Mouse (Mus musculus) adrenal gland, adult (tissue): ENCODE measurements at regions not wholly inside any gene's neighbourhood (a gene's known extent, or its start where the extent isn't known, plus 50 kb on each side); places are given as distances from the start of the nearest gene placed in this dataset.
"Not testable (repeated sequence)": the region's sequence is repeated elsewhere in the genome, so short reads cannot be mapped to it uniquely, and the experiment has no call there.

Experiments
- DNase-seq, 2 experiments: peaks; one replicate each; pipeline ENCODE4 v3.0.0; 2022 to 2023; ENCODE audit warnings: low spot score in 1 of 2; ENCODE audit not compliant: inconsistent age in 2 of 2

- DNase-seq: no peak
Measured at GRCm38 (mm10) chr12:19125541-19125940, 611.2 kb downstream of the 5730507C01Rik start.

- DNase-seq: no peak
Measured at GRCm38 (mm10) chr12:19175631-19176030, 661.3 kb downstream of the 5730507C01Rik start.

DNA sequence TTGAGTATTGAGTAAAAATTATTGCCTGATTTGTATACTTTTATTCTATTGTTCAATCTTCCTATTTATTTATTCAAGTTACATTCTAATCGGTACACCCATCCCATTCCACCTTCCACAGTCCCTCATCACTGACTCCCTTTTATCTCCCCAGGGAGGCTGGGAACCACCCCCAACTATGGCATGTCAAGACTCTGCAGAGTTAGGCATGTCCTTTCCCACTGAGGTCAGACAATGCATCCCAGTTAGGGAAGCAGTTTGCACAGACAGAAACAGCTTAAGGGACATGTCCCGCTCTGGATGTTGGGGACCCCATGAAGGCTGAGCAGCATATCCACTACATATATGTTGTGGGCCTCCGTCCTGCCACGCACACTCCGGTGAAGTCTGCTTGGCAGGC, 678.1 kb downstream of the 5730507C01Rik start:
- no peak for DNase-seq

DNA sequence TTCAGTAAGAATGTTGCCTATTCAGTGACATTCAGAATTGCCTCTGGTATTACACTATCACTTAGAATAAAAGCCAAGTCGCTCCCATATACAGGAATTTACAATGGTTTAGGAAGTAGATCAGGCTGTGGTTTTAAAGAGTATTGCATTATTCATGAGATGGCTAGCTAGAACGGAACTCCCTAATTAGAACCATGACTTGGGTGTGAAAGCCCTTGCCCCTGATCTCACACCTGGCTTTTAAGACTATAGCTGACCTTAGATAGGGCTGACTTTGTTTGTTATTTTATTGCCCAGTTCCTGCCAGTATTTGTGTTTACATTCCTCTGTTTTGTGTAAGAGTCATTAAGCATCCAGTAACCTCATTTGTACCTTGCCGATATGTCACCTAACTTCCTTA, 678.7 kb downstream of the 5730507C01Rik start:
- not testable (repeated sequence) for DNase-seq

GRCm38 (mm10) chr12:19223996-19224395, 709.7 kb downstream of the 5730507C01Rik start:
- DNase-seq: peak; percentile 5 to 33

DNA sequence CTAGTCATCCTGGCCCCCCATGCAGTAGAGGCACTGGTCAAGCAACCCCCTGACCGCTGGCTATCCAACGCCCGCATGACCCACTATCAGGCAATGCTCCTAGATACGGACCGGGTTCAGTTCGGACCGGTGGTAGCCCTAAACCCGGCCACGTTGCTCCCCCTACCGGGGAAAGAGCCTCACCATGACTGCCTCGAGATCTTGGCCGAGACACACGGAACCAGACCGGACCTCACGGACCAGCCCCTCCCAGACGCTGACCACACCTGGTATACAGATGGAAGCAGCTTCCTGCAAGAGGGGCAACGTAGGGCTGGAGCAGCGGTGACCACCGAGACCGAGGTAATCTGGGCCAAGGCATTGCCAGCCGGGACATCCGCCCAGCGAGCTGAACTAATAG, 707.6 kb upstream of the Gm21863 start:
- DNase-seq: peak; percentile 33 to 53

- peak; percentile 86 to 91 for DNase-seq
Measured at GRCm38 (mm10) chr12:19288271-19288890, 665.9 kb upstream of the Gm21863 start.

DNA sequence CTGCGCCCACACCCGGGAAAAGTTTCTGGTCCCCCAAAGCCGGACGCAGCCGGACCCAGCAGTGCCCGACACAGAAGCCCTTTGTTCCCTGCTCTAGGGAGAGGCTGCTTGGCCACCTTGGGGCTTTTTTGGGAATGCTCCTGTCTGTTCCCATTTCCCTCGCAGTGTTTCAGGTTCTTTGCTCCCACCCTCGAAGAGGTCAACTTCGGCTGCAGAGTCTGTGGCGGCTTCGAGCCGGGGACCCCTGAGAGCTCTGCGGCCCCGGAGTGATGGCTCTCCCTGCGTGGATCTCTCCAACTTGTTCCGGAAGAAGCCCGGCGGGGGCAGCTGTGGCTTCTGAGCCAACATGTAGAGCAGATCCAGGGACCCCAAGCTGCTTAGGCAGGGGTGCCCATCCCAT, 665.3 kb upstream of the Gm21863 start:
- DNase-seq: peak in 1 of 2 experiments; percentile 25

- DNase-seq: not testable (repeated sequence)
Measured at GRCm38 (mm10) chr12:19292068-19292770, 662.1 kb upstream of the Gm21863 start.
